Mouse (Mus musculus): Measurements from ENCODE around the gene Mthfd1l.

DNA sequence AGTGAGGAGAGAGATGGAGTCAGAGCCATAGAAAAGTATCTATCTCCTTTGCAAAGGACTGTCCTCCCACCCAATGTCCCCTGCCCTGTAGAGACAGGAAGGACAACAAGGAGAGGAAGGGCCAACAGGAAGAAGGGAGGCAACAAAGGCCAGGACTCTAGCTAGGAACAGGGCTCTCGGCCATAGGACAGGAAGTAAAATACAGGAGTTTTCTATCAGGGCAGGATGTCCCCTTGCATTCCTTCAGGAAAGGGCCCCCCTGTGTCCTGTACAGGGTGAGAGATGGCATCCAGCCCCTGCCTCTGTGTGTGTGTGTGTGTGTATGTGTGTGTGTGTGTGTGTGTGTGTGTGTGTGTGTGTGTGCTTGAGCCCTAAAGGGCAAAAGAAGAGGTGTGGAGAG lies 209.0 kb downstream of the Mthfd1l start:
- no peak for TF ChIP-seq POLR2A (IDR thresholded peaks at IDR 0.05; ENCODE audit: low read depth, low read length)
- no peak for TF ChIP-seq CTCF (conservative IDR thresholded peaks at IDR 0.05; ENCODE audit: insufficient read depth, insufficient read length, low read depth, low read length)

Measured in kidney, adult 2 months (tissue).